Mouse (Mus musculus): ENCODE results near the gene Cidec.

The Cidec gene

DNA sequence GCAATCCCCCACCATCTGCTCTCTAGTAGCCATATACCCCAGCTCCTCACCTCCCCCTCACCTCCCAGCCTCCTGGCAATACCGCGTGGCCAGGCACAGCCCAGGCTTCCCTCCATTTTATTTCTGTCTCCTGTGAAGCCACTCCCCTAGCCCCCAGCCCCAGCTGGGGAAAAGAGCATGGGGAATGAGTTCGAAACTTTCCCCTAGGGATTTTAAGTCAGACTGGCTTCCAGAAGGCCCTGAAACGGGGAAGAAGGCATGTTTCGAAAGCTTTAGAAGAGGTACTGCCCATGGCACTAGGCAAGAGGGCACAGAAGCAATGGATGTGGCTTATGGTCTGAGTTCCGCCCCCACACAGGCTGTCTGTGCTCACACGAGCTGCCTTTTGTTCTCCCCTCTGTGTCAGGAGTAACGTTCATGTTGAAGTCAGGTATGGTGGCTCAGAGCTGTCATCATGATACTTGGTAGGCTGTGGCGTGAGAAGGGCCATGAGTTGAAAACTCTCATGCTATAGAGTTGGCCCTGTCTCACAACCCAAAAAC is at the start of gene Cidec:
Cidec (minus strand) TSS at position 97 of the 542 bp plus-strand sequence.
- in situ Hi-C loops (cut with MboI, MseI), result no loop called here

DNA sequence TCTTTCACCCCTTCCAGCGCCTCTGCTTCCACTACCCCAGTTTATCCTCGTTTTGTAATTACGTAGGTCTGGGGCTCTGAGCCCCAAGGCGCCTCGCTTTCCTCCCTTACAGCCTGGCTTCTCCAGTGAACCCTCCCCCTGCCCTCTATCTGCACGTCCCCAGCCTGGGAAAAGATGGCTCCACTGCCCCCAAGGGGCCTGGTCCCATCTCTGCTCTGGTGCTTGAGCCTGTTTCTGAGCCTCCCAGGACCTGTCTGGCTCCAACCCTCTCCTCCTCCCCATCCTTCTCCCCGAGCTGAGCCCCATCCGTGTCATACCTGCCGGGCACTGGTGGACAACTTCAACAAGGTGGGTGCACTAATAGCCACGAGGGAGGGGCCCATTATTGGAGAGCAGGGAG is 48.2 kb upstream of the Cidec start:
- in situ Hi-C loops (cut with MboI, MseI), result no loop called here

DNA sequence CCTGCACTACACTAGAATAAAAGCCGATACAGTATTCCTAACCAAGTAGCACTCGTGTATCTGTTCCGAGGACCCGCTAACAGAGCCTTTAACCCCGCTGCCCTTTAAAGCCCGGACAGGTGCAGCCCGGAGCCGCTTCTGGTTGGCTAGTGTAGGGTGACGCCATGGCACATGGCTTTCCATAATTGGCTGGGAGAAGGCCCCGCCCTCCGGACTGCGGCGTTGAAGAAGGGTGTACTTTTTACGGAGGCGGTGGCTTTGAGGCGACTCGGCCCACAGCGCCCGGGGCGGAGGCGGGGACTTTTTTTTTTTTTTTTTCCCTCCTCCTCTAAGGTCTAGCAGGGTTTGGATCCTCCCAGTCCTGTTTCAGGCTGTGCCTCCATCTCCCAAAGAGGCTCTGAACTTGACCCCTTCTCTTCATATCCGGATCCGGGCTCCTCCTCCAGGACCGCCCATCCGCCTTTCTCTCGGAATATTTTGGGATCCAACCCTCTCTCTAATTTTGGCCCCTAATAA is 47.6 kb upstream of the Cidec start, which contains the start of gene Creld1:
Creld1 (plus strand) TSS at position 198 of the 516 bp plus-strand sequence.
- in situ Hi-C loops (cut with MboI, MseI), result no loop called here

DNA sequence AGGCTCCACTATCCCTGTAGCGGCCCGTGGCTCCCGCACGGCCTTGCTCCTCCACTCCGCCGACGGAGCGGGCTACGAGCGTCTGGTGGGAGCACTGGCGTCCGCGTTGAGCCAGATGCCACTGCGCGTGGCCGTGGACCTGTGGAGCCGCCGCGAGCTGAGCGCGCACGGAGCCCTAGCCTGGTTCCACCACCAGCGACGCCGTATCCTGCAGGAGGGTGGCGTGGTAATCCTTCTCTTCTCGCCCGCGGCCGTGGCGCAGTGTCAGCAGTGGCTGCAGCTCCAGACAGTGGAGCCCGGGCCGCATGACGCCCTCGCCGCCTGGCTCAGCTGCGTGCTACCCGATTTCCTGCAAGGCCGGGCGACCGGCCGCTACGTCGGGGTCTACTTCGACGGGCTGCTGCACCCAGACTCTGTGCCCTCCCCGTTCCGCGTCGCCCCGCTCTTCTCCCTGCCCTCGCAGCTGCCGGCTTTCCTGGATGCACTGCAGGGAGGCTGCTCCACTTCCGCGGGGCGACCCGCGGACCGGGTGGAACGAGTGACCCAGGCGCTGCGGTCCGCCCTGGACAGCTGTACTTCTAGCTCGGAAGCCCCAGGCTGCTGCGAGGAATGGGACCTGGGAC is 47.0 kb upstream of the Cidec start:
- in situ Hi-C loops (cut with MboI, MseI), result no loop called here

DNA sequence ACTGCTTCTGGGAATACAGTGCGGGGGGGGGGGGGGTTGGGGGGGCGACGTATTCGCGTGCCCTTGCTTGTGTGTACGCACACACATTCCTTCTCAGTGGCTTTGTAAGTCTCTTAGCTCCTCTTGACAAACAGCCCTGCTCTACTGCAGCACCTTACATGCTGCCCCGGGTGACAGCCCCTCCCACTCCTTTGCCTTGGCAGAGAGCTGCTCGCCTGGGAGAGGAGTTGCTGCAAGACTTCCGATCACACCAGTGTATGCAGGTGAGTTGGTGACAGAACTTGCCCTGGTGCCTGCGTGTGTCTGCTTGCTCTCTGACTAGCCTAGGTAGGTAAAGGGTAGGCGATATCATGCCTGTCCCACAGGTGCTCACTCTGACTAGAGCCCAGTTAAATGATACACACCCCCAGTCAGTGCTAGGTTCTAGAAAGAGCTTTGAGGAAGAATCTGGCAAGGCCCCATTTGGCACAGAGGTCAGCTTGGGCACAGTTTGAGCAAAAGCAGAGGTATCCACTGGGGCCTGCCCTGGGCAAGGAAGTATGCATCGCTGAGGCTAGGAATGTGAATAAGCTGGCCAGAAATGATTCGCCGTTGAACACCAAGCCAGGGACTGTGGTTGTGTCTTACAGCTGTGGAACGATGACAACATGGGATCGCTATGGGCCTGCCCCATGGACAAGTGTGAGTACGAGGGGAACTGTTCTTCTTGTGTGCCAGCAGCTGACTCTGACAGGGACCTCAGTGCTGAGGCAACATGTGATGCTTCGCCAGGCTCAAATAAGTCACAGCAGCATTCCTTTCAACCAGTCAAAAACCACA is 45.2 kb upstream of the Cidec start:
- in situ Hi-C loops (cut with MboI, MseI), result no loop called here

DNA sequence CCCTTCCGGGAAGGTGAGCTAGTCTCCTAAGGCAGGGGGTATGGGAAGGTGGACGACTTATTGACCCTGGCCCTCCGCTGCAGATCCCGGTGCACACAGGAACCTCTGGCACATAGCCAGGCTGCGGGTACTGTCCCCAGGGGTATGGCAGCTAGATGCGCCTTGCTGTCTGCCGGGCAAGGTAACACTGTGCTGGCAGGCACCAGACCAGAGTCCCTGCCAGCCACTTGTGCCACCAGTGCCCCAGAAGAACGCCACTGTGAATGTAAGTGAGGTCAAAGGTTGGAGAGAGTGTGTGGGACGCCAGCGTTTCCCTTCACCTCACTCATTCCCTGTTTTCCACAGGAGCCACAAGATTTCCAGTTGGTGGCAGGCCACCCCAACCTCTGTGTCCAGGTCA is 43.3 kb upstream of the Cidec start:
- in situ Hi-C loops (cut with MboI, MseI), result no loop called here

DNA sequence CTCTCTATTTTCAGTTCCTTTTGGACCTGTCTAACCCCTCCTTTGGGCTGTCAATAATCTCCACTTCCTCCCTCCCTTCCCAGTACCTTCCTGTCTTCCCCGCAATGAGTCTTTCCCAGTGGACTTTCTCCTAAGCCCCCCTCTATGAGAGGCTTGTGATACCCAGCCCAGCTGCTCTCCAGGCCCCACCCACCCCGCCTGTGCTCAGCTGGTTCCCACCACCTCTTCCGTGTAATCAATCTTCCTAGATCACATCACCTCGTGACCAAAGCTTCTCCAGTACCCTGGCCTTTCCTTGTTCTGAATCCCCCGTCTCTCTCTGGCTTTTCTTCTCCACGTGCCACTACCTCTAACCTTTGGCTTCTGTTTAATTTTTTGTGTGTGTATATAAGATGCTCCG is 41.8 kb upstream of the Cidec start:
- in situ Hi-C loops (cut with MboI, MseI), result no loop called here

DNA sequence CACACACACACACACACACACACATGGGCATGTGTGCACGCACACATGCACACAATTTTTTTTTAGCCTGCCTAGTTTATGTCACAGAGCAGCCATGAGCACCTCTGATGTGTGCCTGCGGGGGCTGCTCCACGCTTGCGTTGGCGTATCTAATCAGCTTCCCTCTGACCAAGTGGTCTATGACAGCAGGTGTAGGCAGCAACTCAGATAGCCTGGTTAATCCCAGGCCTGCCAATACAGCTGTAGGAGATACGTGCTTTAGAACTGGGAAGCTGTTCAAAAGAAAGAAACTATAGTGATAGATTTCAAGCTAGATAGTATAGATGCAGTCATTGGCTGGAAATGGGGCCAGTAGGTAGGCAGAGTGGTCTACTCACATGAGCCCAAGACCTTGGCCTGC is 38.2 kb upstream of the Cidec start:
- in situ Hi-C loops (cut with MboI, MseI), result no loop called here

DNA sequence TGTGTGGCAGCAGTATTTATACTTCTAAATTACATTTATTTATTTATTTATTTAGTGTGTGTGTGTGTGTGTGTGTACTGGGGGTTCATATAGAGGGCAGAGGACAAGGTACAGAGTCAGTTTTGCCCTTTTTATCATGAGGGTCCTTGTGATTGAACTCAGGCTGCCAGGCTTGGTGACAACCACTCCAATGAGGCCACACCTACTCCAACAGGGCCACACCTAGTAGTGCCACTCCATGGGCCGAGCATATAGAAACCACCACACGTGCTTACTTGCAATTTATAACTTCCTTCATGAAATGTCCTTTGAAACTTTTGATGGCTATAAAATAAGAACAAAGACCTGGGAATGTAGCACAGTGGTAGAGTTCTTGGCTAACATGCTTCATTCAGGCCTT is 37.7 kb upstream of the Cidec start:
- in situ Hi-C loops (cut with MboI, MseI), result no loop called here

DNA sequence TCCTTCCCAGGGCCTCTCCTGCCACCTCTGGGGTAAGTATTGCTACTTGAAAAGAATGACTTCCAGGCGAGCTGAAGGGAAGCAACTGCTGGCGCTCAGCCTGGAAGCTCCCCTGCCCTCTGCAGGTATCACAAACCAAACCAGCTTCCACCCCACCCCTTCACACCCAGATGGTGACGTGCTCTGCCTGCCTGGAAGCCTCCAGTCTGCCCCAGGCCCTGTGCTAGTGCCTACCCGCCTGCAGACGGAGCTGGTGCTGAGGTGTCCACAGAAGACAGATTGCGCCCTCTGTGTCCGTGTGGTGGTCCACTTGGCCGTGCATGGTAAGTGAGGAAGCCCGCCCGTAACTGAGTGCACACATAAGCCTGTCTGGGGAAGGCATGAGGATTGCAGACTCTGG is 36.5 kb upstream of the Cidec start:
- in situ Hi-C loops (cut with MboI, MseI), result no loop called here

DNA sequence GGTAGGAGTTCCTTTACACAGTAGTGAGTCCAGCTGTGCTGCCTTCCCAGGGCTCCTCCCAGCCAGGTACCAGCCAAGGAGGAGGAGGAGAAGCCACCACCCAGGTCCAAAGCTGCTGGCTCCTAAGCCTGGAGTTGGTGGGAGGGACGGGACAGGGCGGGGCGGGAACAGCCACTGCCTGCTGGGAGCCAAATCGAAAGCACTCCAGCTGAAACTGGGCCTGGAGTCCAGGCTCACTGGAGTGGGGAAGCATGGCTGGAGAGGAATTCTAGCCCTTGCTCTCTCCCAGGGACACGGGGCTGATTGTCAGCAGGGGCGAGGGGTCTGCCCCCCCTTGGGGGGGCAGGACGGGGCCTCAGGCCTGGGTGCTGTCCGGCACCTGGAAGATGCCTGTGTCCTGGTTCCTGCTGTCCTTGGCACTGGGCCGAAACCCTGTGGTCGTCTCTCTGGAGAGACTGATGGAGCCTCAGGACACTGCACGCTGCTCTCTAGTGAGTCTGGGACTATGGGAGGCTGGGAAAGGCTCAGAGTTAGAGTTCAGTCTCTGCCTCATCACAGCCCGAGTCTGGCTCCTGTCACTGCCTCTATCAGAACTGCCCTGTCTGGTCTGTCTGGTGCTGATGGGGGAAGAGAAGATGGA is 35.9 kb upstream of the Cidec start, which contains the start of gene Il17rc:
Il17rc (plus strand) TSS at position 131 of the 640 bp plus-strand sequence.
- in situ Hi-C loops (cut with MboI, MseI), result no loop called here

DNA sequence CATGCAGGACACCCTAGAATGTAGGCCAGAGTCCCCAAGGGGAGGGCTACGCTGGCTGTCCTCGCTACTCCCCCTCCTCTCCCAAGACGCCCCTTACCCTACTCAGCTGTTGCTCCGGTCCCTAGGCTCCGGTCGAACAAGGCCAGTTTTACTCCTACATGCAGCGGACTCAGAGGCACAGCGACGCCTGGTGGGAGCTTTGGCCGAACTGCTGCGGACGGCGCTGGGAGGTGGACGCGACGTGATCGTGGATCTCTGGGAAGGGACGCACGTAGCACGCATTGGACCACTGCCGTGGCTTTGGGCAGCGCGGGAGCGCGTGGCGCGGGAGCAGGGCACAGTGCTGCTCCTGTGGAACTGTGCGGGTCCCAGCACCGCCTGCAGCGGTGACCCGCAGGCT is 33.9 kb upstream of the Cidec start:
- in situ Hi-C loops (cut with MboI, MseI), result no loop called here

DNA sequence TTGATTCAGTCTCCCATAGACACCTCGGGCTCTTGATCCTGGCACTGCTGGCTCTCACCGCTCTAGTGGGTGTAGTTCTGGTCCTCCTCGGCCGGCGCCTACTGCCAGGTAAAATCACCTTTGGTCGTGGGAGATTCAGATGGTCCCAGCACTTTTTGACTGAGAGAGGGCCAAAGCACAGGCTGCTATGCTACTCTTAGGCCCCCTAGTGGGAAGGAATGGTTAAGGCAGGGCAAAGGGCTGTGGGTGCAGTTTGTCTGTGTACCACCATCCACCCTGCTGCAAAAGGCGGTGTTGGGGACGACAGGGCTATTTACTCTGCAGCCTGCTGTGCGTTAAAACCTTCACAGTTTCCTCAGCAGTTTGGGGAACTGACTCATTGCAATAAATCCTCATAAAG is 33.5 kb upstream of the Cidec start:
- in situ Hi-C loops (cut with MboI, MseI), result no loop called here

DNA sequence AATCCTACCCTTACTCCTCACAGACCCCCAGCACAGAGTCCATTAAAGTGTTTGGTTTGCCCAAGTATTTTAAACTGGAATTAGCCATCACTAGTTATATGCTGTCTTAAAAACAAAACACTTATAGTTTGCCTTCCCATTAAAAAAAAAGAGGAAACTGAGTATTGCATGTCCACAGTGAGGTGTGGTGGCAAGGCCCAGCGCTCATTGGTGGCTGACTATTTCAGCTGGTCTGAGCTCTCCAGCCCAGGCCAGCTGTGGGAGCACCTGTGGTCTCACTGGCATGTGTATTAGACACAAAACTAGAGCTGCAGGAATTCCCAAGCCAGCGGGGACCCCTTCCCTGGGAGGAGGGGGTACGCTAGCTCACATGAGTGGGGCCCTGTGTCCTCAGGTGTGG is 33.0 kb upstream of the Cidec start:
- in situ Hi-C loops (cut with MboI, MseI), result no loop called here

DNA sequence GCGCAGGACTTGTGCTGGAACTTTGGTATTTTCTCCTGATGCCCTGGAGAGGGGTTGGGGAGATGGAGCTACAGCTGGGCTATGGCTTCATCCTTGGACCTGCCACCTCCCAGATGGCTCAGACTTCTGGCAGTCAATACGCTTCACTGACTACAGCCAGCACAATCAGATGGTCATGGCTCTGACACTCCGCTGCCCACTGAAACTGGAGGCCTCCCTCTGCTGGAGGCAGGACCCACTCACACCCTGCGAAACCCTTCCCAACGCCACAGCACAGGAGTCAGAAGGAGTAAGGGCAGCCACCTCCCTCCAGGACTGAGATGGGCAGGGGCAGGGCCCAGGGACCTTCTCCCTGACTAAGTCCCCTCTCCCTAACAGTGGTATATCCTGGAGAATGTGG is 30.0 kb upstream of the Cidec start:
- in situ Hi-C loops (cut with MboI, MseI), result no loop called here

DNA sequence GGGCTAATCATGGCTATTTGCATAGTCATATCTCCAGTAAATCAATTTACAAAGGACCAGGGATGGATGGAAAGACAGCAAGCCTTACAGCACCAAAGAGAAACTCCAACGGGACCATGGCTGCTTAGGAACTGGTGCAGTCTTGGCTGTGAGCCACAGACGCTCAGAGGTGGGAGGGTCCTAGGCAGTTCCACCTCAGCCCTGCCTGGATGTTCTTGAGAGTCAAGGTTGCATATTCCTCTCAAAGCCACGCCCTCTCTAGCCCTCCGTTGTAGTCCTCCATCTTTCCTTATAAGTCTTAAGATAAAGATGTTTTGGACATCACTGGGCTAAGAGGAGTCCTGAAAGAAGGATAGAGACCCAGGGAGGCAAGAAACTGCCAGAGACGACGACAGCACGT is 28.5 kb upstream of the Cidec start:
- in situ Hi-C loops (cut with MboI, MseI), result no loop called here

DNA sequence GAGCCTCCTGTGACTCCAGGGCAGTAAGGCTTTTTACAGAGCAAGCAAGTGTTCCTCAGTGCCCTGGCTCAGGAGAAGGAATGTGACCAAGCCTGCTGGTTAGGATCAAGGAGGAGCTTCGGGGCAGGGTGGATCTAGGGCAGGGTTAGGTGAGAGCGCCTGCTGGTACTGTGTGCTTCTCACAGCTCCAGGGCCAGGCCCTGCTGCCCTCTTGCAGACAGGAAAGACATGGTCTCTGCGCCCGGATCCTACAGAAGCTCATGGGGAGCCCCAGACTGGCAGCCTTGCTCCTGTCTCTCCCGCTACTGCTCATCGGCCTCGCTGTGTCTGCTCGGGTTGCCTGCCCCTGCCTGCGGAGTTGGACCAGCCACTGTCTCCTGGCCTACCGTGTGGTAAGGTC is 23.1 kb upstream of the Cidec start:
- in situ Hi-C loops (cut with MboI, MseI), result no loop called here

DNA sequence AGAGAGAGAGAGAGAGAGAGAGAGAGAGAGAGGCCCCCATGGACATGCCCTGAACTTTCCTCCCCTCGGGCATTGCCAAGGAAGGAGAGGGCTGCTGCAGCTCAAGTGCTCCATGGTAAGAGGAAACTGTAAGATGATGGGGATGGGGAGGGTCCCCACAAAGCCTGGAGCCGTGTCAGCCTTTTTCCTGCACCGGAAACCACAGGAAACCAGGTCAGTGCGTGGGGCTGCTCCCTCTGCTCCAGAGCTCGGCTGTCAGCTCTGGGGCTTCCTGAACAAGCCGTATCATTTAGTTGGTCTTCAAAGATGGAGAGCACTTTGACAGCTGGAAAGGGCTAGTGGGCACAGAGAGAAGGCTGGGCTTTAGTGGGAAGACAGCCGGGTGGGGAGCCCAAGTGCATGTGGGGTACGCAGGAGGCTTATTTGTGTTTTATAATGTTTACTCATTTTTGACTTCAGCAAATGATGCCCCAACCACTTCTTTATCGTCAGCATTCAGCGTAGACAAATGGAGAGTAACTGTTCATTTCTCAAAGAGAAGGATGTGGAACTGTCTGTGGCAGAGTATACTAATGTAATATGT is 22.5 kb upstream of the Cidec start, which contains the start of gene Il17re:
Il17re (plus strand) TSS at position 533 of the 583 bp plus-strand sequence.
- in situ Hi-C loops (cut with MboI, MseI), result no loop called here

DNA sequence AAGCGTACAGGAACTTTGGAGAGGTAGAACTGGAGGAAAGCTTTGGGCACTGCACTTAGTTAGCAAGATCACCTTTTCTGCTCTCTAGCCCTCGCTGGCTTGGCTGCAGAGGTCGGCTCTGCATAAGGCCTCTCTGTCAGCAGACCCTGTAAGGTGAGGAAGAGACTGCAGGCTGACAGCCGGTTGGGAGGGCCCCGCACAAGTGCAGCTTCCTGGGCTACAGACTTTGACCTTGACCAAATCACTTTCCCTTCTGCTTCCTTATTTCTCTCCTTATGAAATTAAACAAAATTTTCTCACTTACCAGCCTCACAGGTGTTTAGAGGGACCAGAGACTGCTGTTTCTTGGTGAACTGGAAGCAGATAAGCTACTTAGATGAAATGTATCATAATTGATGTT is 19.4 kb upstream of the Cidec start:
- in situ Hi-C loops (cut with MboI, MseI), result no loop called here

DNA sequence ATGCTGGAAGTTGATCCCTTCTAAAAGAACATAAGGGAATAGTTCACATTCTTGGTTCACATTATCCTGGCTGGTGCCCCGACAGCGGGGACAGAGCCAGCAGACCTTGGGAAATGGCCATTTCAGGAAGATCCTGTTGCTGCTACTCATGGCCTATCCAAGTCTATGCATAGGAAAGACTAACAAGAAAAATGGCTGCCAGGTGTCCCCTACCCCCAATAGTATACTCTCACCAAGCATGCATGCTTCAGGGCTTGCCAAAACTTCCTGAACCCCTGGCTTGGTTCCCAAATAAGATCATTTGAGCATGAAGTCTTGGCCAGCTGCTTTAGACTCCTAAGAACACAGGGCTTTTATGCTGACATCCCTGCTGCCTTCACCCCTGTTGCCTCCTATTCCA is 16.3 kb upstream of the Cidec start:
- in situ Hi-C loops (cut with MboI, MseI), result no loop called here

DNA sequence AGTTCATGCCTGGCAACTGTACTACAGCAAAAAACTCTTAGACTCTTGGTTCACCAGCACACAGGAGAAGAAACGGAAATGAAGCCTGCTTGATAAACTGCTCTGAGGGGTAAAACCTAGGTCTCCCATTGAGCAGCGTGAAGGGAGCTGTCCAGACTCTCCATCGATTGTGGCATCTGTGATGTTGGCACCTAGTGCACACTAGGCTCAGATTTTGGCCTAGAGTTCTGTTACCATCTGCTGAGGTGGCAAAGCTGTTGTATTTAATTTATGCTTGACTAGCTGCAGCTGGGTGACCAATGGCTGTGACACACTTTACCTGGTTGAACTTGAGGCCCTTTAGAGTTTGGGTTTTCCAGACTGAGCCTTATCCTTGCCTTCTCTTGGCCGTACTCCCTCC is 12.1 kb upstream of the Cidec start:
- in situ Hi-C loops (cut with MboI, MseI), result loop anchor here (10.0 kb wide), 1 partner anchor 517 kb away; no protein-coding TSS in a partner anchor

Measured in T-helper 2 cell (primary cell).